Mouse (Mus musculus): ENCODE measurements at regions not wholly inside any gene's neighbourhood (a gene's known extent, or its start where the extent isn't known, plus 50 kb on each side); places are given as distances from the start of the nearest gene placed in this dataset.
"Not testable (repeated sequence)": the region's sequence is repeated elsewhere in the genome, so short reads cannot be mapped to it uniquely, and the experiment has no call there.

DNA sequence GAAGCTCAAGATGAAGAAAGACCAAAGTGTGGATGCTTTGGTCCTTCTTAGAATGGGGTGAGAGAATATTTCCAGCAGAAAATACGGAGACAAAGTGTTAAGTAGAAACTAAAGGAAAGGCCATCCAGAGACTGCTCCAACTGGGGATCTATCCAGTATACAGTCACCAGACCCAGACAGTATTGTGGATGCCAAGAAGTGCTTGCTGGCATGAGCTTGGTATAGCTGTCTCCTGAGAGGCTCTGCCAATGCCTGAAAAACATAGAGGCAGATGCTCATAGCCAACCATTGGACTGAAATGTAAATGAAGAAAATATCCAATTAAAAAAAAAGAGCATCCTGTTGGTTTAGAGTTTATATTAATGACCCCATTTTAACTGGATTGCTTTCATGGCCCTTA lies 253.8 kb downstream of the Gm8797 start:
- H3K4me2 ChIP-seq: no peak overlapping the region
- no peaks in the 10 kb centered on the region for H3K9me3 ChIP-seq (replicated peaks; ENCODE audit: control insufficient read depth, low read length)
- H3K4me3 ChIP-seq (ENCODE audit: low read depth, low read length): no peak overlapping the region
- H3K36me3 ChIP-seq (ENCODE audit: control insufficient read depth, insufficient read depth, low read length): no peaks in the 10 kb centered on the region
- H3K4me1 ChIP-seq (ENCODE audit: control insufficient read depth, insufficient read depth, low read length): no peaks in the 10 kb centered on the region
- no peaks in the 10 kb centered on the region for H3K27me3 ChIP-seq (ENCODE audit: control insufficient read depth, insufficient read depth, low read length)
- H3K27ac ChIP-seq (ENCODE audit: low read depth, low read length): no peak overlapping the region
- H3K9ac ChIP-seq (ENCODE audit: low read depth, low read length): no peak overlapping the region
- 78% methylated on average over 1 of the region's 1 CpGs for WGBS (ENCODE audit: insufficient replicate concordance)
- no peak for ATAC-seq (replicated peaks; ENCODE audit: insufficient number of reproducible peaks, low FRiP score, low TSS enrichment)

DNA sequence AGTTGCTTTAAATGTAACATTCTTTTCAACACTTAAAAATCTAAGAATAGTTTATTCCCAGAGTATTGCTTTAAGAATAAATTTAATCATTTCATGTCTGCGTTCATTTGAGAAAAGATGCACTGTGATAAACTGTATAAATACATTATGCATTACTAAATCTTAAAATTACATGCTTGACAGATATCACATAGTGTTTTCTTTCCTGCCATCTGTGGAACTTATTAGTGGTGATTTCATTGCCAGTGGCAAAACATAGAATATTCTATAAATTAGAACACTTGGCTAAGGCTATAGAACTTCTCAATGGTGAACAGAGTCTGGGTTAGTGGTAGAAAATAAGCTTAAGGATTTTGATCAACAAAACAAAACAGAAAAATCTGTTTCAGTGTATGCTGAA lies 268.1 kb downstream of the Gm8797 start:
- H3K27me3 ChIP-seq (ENCODE audit: control insufficient read depth, insufficient read depth, low read length): no peaks in the 10 kb centered on the region
- no peak overlapping the region for H3K4me3 ChIP-seq (ENCODE audit: low read depth, low read length)
- H3K9ac ChIP-seq (ENCODE audit: low read depth, low read length): no peak overlapping the region
- no peak overlapping the region for H3K27ac ChIP-seq (ENCODE audit: low read depth, low read length)
- no peaks in the 10 kb centered on the region for H3K36me3 ChIP-seq (ENCODE audit: control insufficient read depth, insufficient read depth, low read length)
- ATAC-seq (replicated peaks; ENCODE audit: insufficient number of reproducible peaks, low FRiP score, low TSS enrichment): no peak
- H3K9me3 ChIP-seq (replicated peaks; ENCODE audit: control insufficient read depth, low read length): no peaks in the 10 kb centered on the region
- H3K4me2 ChIP-seq: no peak overlapping the region
- no peaks in the 10 kb centered on the region for H3K4me1 ChIP-seq (ENCODE audit: control insufficient read depth, insufficient read depth, low read length)
- 69% methylated on average over 1 of the region's 1 CpGs for WGBS (ENCODE audit: insufficient replicate concordance)

DNA sequence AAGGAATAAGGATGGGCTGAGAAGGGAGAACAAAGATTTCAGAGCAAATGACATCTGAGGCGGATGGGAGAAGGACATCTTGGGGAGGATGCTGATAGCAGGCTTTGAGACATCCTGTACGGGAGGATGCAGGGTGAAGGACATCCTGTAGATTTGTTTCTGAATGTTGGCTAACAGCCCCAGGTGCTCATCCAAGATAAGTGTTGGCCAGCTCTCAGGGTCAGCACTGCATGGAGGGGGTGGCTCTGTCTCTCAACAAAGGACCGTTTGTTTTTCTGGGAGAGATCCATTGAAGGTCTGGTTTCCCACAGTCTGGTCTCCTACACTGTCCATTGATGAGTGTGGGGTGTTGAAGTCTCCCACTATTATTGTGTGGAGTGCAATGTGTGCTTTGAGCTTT lies 290.7 kb downstream of the Gm8797 start:
- not testable (repeated sequence) for H3K36me3 ChIP-seq (ENCODE audit: control insufficient read depth, insufficient read depth, low read length); H3K4me3 ChIP-seq (ENCODE audit: low read depth, low read length); ATAC-seq (replicated peaks; ENCODE audit: insufficient number of reproducible peaks, low FRiP score, low TSS enrichment); H3K27me3 ChIP-seq (ENCODE audit: control insufficient read depth, insufficient read depth, low read length); H3K27ac ChIP-seq (ENCODE audit: low read depth, low read length); H3K9ac ChIP-seq (ENCODE audit: low read depth, low read length); H3K4me2 ChIP-seq; H3K4me1 ChIP-seq (ENCODE audit: control insufficient read depth, insufficient read depth, low read length); H3K9me3 ChIP-seq (replicated peaks; ENCODE audit: control insufficient read depth, low read length)
- 60% methylated on average over 3 of the region's 3 CpGs for WGBS (ENCODE audit: insufficient replicate concordance)

DNA sequence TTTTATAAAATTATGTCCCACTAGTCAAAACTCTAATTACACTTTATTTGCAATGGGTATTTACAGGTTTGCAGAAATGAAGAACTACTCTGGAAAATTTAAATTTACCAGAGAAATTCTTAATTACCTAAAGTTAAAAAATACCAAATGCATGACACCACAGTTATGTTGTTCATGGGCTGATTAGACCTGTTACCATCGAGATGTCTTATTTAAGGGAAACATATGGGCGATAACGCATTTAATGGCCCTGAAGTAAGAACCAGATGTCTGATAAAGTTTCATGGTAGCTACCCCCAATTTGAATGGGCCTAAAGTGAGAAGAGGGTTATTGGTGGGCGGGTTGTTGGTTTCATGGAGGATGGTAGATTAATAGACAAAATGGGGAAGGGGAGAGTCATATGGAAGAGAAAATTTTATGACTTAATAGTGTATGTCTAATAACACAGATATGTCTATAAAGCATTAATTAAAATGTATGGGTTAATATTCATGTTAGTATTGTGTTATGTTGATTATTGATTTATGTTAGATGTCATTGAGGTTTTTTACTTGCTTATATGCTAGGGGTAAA lies 299.0 kb downstream of the Gm8797 start:
- no peak for ATAC-seq (replicated peaks; ENCODE audit: insufficient number of reproducible peaks, low FRiP score, low TSS enrichment)

DNA sequence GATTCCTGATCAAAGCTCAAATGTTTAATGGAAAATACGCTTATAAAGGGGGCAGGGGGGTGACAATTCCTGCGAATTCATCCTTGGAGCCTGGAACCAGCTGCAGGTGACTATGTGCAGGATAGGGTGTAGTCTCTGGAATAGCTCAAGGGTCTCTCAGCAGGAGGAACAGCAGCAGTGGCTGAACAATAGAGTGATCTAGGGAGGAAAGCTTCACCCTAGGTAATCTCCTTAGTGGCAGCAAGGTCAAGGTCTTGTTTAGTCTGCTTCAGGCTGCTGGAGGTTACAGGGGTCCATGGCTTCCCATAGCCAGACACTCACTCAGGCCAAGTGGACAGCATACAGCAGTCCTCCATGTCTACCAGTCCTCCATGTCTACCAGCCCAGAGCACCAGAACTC lies 301.3 kb downstream of the Gm8797 start:
- H3K4me3 ChIP-seq (ENCODE audit: low read depth, low read length): no peak overlapping the region
- H3K9ac ChIP-seq (ENCODE audit: low read depth, low read length): no peak overlapping the region
- no peaks in the 10 kb centered on the region for H3K4me1 ChIP-seq (ENCODE audit: control insufficient read depth, insufficient read depth, low read length)
- WGBS (ENCODE audit: insufficient replicate concordance): 76% methylated on average over 2 of the region's 2 CpGs
- H3K27me3 ChIP-seq (ENCODE audit: control insufficient read depth, insufficient read depth, low read length): no peaks in the 10 kb centered on the region
- no peak for ATAC-seq (replicated peaks; ENCODE audit: insufficient number of reproducible peaks, low FRiP score, low TSS enrichment)
- no peak overlapping the region for H3K27ac ChIP-seq (ENCODE audit: low read depth, low read length)
- no peaks in the 10 kb centered on the region for H3K36me3 ChIP-seq (ENCODE audit: control insufficient read depth, insufficient read depth, low read length)
- H3K4me2 ChIP-seq: no peak overlapping the region
- H3K9me3 ChIP-seq (replicated peaks; ENCODE audit: control insufficient read depth, low read length): no peaks in the 10 kb centered on the region

More for the DNA sequence above, 299.0 kb downstream of the Gm8797 start:
- no peak overlapping the region for H3K4me3 ChIP-seq (ENCODE audit: low read depth, low read length)
- H3K9ac ChIP-seq (ENCODE audit: low read depth, low read length): no peak overlapping the region
- H3K4me2 ChIP-seq: no peak overlapping the region
- no peaks in the 10 kb centered on the region for H3K4me1 ChIP-seq (ENCODE audit: control insufficient read depth, insufficient read depth, low read length)
- no peaks in the 10 kb centered on the region for H3K27me3 ChIP-seq (ENCODE audit: control insufficient read depth, insufficient read depth, low read length)
- no peak overlapping the region for H3K27ac ChIP-seq (ENCODE audit: low read depth, low read length)
- no peaks in the 10 kb centered on the region for H3K9me3 ChIP-seq (replicated peaks; ENCODE audit: control insufficient read depth, low read length)
- H3K36me3 ChIP-seq (ENCODE audit: control insufficient read depth, insufficient read depth, low read length): no peaks in the 10 kb centered on the region
- WGBS (ENCODE audit: insufficient replicate concordance): 83% methylated on average over 4 of the region's 4 CpGs

DNA sequence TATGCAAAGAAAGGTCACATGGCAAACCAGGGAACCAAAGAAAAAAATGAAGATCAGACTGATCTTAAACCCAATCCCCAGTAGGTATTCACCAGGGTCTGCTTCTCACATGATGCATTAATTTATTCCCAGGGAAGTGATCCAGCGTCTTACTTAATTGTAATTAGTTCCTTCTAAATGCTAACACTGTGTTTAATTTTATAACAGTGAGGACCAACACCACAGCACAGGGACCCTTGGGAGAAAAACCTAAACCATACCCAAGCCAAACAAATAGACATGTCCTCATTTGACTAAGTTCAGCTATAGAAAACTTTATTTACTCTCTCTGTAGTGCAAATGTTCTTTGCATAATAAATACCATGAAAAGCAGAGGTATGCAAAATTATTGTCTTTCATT lies 333.2 kb downstream of the Gm8797 start:
- Histone ChIP-seq H3K4me3 (ENCODE audit: low read depth, low read length) (no peak overlapping the region), H3K4me1 (ENCODE audit: control insufficient read depth, insufficient read depth, low read length) (no peaks in the 10 kb centered on the region), H3K9ac (ENCODE audit: low read depth, low read length) (no peak overlapping the region), H3K36me3 (ENCODE audit: control insufficient read depth, insufficient read depth, low read length) (no peaks in the 10 kb centered on the region), H3K4me2 (no peak overlapping the region), H3K27ac (ENCODE audit: low read depth, low read length) (no peak overlapping the region), H3K27me3 (ENCODE audit: control insufficient read depth, insufficient read depth, low read length) (no peaks in the 10 kb centered on the region), H3K9me3 (replicated peaks; ENCODE audit: control insufficient read depth, low read length) (no peaks in the 10 kb centered on the region)
- no peak for ATAC-seq (replicated peaks; ENCODE audit: insufficient number of reproducible peaks, low FRiP score, low TSS enrichment)
- 66% methylated on average over 1 of the region's 1 CpGs for WGBS (ENCODE audit: insufficient replicate concordance)

DNA sequence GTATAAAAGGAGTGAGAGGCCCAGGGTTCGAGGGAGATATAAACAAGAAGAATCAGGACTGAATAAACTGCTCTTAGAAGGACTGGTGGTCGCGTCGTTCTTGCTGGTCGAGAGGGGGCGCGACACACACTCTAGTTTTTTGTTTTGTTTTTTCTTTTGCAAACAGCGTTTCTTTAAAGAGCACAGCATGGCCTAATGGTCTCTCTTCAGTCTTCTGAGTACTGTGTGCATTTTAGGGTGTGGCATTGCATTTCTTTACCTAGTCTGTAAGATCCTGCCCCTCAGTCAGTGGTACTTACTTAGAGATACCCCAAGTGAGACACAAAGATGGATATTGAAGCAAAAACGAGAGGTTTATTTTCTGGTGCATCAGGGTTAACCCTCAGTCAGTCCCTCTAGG lies 336.7 kb downstream of the Gm8797 start:
- Histone ChIP-seq H3K36me3 (ENCODE audit: control insufficient read depth, insufficient read depth, low read length) (no peaks in the 10 kb centered on the region), H3K4me1 (ENCODE audit: control insufficient read depth, insufficient read depth, low read length) (no peaks in the 10 kb centered on the region), H3K27ac (ENCODE audit: low read depth, low read length) (no peak overlapping the region), H3K9ac (ENCODE audit: low read depth, low read length) (no peak overlapping the region), H3K27me3 (ENCODE audit: control insufficient read depth, insufficient read depth, low read length) (no peaks in the 10 kb centered on the region), H3K4me2 (no peak overlapping the region), H3K9me3 (replicated peaks; ENCODE audit: control insufficient read depth, low read length) (no peaks in the 10 kb centered on the region), H3K4me3 (ENCODE audit: low read depth, low read length) (no peak overlapping the region)
- ATAC-seq (replicated peaks; ENCODE audit: insufficient number of reproducible peaks, low FRiP score, low TSS enrichment): no peak
- 68% methylated on average over 9 of the region's 9 CpGs for WGBS (ENCODE audit: insufficient replicate concordance)

DNA sequence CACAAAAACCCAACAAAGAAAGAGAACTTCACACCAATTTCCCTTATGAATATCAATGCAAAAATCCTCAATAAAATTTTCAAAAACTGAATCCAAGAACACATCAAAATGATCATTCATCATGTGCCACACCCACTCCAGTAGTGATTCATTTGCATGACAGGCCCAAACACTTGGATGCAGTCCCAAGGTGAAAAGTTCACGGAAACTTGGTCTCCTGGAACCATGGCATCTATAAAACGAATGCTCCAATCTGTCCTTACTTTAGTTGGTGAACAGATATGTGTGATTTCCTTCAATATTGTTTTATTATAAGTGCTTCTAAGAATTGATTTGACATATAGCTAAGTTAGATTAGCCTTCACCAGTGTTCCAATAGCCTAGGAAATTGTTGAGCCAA lies 343.3 kb downstream of the Gm8797 start:
- Histone ChIP-seq H3K4me3 (ENCODE audit: low read depth, low read length) (no peak overlapping the region), H3K27ac (ENCODE audit: low read depth, low read length) (no peak overlapping the region), H3K4me2 (no peak overlapping the region), H3K27me3 (ENCODE audit: control insufficient read depth, insufficient read depth, low read length) (no peaks in the 10 kb centered on the region), H3K36me3 (ENCODE audit: control insufficient read depth, insufficient read depth, low read length) (no peaks in the 10 kb centered on the region), H3K4me1 (ENCODE audit: control insufficient read depth, insufficient read depth, low read length) (no peaks in the 10 kb centered on the region), H3K9ac (ENCODE audit: low read depth, low read length) (no peak overlapping the region), H3K9me3 (replicated peaks; ENCODE audit: control insufficient read depth, low read length) (no peaks in the 10 kb centered on the region)
- WGBS (ENCODE audit: insufficient replicate concordance): 75% methylated on average over 2 of the region's 2 CpGs
- no peak for ATAC-seq (replicated peaks; ENCODE audit: insufficient number of reproducible peaks, low FRiP score, low TSS enrichment)

DNA sequence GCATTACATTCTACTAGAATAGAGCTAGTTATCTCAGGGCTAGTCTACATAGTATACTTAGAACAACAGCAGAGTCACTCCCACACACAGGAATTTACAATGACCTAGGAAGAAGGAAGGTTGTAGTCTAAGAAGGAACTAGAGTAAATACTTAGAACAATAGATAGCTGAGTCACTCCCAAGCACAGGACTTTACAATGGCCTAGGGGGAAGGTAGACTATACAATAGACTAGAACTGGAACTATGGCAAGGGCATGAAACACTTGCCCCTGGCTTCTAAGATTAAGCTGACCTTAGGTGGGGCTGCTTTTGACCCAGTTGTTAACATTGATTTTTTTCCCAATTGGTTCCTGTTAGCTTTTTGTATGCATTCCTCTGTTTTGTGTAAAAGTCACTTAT lies 343.8 kb downstream of the Gm8797 start:
- H3K9me3 ChIP-seq (replicated peaks; ENCODE audit: control insufficient read depth, low read length); H3K4me1 ChIP-seq (ENCODE audit: control insufficient read depth, insufficient read depth, low read length); H3K36me3 ChIP-seq (ENCODE audit: control insufficient read depth, insufficient read depth, low read length); H3K27ac ChIP-seq (ENCODE audit: low read depth, low read length); H3K9ac ChIP-seq (ENCODE audit: low read depth, low read length); ATAC-seq (replicated peaks; ENCODE audit: insufficient number of reproducible peaks, low FRiP score, low TSS enrichment); H3K27me3 ChIP-seq (ENCODE audit: control insufficient read depth, insufficient read depth, low read length); H3K4me2 ChIP-seq; H3K4me3 ChIP-seq (ENCODE audit: low read depth, low read length): not testable (repeated sequence)
